Mouse (Mus musculus) brain, embryonic 18.5 days (tissue): ENCODE results near the gene Slc25a51.
"Not testable (repeated sequence)": the region's sequence is repeated elsewhere in the genome, so short reads cannot be mapped to it uniquely, and the experiment has no call there.

Experiments
- DNase-seq: peaks from one replicate; pipeline ENCODE4 v3.0.0-alpha.2; 2012; ENCODE audit warnings: low read depth, low spot score

Gene Slc25a51

DNA sequence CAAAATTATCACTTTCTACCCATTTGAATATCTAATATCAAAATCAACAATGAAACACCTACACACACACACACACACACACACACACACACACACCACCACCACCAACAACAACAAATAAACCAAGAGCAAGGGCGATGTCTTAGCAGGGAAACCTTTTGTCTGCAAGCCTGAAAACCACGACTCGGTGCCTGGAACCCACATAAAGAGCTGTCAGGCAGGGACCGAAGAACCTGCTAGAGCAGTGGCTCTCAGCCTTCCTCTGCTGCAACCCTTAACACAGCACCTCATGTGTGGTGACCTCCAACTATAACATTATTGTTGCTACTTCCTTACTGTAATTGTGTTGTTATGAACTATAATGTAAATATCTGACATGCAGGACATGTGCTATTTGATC lies 6.3 kb downstream of the Slc25a51 start:
- DNase-seq: no peak

DNA sequence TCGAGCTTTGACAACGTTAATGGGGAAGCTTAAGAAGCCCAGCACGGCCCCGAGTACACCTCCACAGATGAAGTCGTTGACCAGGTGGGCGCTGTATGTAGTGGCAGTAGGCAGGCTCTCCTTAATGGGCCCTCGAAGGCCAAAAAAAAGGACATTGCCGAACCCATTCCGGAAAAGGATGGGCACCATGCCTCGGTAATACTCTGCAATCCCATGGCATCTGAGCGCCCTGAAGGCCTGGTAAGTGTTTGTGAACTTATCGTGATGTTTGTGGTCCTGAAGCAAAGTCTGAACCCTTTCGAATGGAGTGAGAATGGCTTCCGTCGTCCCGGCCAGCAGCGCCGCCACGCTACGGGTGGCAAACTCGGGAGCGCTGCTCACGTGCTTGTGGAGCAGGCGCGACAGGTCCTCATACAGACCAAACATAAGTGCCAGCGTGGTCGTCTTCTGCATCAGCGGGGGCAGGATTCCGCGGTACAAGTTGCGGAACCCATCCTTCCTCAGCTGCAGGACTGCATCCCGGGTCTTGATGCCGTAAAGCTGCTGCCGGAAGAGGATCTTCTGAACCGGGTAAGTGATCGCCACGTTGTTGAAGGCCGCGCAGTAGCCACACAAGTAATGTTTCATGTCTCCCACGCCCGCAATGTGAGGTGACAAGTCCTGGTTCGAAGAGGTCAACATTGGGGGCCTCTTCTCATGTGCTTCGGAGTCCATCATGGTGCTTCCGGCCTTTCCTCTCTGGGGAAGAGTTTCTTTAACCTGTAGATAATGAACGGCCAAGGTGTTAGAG lies 8.9 kb downstream of the Slc25a51 start:
- DNase-seq: no peak

DNA sequence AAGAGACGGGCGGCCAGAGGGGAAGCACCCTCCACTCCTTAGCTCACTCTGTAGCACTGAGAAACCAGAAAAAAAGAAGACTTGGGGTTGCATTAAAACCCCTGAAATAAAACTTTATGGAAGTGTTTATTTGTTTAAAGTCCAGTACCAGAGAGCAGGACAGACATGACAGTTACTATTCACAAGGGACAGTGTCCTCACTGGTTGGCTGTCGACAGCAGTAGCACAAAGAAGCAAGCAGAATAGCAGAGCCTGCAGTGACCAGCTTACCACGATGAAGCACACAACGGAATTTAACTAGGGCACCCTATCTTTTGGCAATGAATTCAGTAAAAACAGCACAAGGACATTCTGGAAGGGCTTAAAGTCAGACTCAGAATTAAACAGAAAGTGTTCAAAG lies 10.3 kb downstream of the Slc25a51 start:
- not testable (repeated sequence) for DNase-seq

DNA sequence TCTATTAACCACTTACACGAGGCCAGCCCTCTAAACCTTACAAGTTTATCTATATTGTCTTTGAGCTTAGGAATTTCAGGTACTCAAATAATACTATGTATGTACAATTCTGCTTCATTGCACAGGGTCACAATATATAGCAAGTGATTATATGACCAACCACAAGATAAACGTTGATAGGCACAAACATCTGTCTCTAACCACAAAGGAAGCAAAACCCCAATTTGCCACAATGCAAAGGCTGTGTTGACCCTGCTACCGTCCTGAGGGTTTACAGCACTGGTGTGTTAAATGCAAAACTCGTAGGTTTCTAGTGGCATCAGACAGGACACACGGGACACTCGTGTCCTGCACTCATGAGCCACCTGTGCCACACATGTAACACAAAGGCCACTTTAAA lies 12.4 kb downstream of the Slc25a51 start:
- DNase-seq: not testable (repeated sequence)

DNA sequence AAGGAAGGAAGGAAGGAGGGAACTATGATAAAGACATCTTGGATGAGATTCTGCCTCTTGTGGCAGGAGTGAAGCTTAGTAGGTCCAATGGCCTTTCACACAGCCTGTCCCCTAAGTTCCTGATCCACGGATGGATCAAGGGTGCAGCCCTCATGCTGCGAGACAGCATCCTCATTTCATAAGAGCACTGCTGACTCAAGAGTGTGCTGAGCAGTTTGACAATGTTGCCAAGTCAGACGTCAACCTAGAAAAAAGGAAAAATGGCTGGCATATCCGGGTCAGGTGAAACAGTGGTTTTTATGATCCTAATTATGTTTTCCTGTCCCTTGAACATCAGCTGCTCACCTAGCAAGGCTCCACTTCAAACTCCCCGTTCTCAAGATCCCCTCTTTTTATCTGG lies 14.9 kb downstream of the Slc25a51 start:
- DNase-seq: no peak

DNA sequence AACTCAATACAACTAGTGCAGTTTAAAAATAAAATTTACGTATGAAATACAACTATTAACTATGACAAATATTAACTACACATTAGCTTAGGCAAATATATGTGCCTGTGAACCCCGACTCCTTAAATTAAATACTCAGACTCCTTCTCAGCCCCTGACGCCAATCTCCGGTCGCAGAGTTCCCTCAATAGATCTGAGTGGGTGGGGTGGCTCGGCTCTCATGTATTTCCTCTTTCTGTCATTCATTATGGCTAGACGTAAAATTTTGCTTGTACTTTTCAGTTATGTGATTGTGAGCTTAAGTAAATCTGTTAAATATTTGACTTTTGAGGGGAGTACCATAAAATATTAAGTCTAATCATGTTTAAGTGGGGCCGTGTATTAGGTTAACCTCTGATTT lies 15.6 kb downstream of the Slc25a51 start:
- DNase-seq: no peak

DNA sequence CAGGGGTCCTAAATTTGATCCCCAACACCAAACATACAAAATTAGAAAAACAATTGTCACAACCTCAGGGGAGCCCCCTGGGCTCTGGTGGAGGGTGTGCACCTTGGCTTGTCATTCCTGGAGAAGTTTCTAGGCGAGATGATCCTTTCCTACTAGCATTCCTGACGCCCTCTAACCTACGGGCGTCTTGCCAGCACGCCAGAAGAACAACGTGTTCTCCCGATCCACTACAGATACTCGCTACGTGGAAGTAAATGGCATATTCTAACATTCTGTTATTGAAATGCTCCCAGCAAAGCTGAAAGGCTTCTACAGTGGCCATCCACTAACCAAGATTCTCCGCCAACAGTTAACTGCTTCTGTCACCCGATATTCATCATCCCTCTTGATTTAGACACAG lies 16.0 kb downstream of the Slc25a51 start:
- no peak for DNase-seq

DNA sequence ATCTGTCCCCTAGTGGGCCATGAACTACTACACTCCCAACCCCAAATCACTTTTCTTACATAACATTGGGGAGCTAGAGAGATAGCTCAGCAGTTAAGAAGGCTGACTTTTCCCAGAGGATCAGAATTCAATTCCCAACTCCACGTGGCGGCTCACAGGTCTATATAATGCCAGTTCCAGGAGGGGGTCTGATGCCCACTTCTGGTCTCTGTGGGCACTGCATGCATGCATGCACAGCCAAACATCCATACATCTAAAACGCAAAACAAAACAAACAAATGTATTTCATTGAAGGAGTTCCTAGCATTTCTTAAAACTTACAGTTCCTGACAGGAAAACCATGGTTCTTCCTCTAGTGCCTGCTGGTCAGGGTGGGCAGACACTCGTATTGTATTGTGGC lies 16.5 kb downstream of the Slc25a51 start:
- DNase-seq: no peak

DNA sequence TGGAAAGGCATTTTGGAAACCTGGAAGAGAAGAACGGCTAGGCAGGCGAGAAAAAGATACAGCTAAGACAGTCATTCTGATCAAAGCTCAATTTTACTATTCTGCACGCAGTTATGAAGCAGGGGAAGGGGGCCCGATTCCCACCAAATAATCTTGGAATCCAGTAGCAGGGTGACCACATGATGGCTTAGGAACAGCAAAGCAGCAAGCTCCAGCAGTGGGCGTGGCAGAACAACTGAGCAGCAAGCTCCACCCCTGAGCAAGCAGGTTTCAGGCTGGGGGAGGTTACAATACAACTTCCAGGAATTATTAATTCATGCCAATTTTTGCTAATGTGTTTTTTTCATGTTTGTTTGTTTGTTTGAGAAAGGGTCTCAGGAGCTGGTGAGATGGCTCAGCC lies 21.3 kb downstream of the Slc25a51 start:
- DNase-seq: not testable (repeated sequence)

DNA sequence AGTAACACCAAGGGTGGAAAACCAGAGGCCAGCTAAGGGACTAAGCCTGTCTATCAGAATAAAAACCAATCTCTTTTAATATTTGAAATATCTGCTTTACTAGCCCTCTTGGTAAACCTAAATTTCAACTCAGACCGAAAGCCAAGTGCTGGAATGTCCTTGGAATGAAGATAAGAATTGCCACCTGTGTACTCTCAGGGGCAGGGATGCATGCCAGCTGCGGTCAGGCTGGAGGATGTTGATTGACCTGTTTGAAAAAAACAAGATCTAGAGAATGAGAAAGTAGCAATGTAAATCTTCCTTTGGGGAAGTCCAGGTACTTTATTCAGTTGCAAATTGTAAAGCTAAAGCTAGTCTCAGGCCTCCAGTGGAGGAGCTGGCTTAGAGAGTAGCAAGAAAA lies 26.4 kb downstream of the Slc25a51 start:
- not testable (repeated sequence) for DNase-seq

DNA sequence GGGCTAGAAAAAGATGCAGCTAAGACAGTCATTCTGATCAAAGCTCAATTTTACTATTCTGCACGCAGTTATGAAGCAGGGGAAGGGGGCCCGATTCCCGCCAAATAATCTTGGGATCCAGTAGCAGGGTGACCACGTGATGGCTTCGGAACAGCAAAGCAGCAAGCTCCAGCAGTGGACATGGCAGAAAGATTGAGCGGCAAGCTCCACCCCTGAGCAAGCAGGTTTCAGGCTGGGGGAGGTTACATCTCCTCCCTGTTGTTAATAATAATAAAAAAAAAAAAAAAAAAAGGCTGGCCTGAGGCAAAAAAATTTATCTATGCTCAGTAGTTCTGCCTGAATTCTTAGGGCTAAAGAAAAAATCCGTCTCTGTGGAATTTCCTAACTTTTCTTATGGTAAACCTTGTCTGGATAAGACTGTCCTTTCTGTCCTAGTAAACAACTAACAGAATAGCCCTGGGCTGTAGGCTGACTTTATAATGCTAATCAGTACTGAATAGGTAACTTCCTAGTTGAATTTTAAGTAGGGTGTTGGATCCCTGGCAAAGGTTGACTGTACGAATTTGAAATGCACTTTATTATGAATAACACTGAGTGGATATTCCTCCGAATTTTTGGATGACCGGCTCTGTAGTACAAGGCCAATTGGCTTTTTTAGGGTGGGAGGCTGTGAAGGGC lies 27.5 kb downstream of the Slc25a51 start:
- DNase-seq: not testable (repeated sequence)

DNA sequence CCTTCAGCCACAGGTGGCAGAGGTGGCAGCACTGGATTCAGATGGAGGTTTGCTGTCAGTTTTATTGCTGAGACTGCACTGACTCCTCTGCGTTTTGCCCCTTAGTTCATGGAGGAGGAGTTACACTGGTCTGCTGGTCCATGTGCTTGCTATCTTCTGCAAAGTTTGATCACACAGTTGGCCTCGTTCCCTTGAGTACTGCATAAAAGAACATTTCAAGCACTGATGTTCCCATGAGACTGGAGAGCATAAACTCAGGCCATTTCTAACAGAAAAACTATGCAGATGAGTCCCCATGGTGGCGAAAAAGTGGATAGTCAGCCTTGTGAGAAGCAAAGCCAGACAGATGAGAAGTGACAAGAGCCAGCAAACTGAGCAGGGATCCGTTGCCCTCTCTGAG lies 32.0 kb downstream of the Slc25a51 start:
- DNase-seq: no peak

DNA sequence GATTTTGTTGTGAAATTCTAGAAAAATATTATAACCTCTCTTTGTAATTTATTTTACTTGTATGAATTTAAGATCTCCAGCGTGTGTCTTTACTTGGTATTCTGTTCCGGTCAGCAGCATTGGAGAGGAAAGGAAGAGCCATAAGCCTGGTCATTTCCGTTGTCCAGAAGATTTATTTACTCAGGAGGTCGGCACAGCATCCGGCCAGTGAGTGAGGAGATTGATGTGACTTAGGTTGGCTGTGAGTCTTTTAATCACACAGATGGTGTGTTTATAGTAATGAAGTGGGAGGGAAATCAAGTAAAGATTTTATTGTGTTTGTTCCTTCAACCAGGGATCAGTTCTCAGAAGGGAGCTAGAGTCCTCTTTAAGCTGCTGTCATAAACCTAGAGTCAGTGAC lies 33.7 kb downstream of the Slc25a51 start:
- no peak for DNase-seq

DNA sequence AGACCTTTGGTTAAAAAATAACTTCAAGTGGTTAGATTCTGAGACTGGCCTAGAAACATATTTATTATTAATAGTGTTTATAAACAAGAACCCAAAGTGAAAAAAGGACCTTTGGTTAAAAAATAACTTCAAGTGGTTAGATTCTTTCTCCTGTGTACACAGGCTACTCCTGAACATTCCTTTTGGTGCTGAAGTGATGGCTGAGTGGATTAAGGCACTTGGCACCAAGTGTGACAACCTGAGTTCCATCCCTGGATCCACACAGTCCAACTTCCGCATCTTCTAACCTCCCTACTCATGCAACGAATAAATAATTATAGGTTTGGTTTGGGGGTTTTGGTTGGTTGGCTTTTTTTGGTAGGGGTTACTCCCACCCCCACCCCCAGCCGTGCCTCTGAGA lies 37.3 kb downstream of the Slc25a51 start:
- no peak for DNase-seq

DNA sequence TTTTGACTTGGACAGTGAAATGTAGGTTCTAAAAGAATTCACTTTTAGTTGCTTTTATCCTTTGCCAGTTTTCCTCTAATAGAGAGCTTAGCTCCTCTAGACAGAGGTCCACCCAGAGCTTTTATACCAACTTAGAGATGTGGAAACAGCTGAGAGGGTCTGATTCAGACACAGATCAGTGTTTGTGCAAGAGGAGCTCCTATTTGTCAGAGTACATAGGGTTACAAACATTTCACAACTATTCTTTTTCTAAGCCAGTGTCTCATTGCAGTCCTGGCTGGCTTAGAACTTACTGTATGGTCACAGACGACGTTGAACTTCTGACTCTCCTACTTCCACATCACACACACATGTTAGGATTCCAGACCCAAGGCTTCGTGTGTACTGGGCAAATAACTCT lies 51.9 kb downstream of the Slc25a51 start:
- no peak for DNase-seq
